Mouse (Mus musculus) kidney, postnatal 10 days (tissue): ENCODE data around the gene Arhgef10l.

ENCODE experiments used
- DNase-seq: peaks from one replicate; pipeline ENCODE4 v3.0.0; 2021; ENCODE audit warnings: mixed read lengths

Gene Arhgef10l

GRCm38 (mm10) chr4:140693513-140693912 lies 27.7 kb upstream of the Arhgef10l start:
- no peak for DNase-seq

DNA sequence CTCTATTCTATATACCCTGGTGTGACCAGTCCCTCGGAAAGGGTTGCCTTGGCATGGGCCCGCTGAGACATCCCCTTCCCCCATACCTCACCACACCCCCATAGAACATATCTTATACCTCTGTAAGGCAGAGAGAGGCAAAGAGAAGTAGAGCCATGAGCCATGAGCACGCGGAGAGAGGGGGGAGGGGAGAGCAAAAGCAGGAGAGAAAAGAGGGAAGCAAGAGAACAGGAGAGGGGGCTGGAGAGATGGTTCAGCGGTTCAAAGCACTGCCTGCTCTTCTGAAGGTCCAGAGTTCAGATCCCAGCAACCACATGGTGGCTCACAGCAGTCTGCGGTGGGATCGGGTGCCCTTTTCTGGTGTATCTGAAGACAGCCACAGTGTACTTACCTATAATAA lies 25.7 kb upstream of the Arhgef10l start:
- DNase-seq: no peak

DNA sequence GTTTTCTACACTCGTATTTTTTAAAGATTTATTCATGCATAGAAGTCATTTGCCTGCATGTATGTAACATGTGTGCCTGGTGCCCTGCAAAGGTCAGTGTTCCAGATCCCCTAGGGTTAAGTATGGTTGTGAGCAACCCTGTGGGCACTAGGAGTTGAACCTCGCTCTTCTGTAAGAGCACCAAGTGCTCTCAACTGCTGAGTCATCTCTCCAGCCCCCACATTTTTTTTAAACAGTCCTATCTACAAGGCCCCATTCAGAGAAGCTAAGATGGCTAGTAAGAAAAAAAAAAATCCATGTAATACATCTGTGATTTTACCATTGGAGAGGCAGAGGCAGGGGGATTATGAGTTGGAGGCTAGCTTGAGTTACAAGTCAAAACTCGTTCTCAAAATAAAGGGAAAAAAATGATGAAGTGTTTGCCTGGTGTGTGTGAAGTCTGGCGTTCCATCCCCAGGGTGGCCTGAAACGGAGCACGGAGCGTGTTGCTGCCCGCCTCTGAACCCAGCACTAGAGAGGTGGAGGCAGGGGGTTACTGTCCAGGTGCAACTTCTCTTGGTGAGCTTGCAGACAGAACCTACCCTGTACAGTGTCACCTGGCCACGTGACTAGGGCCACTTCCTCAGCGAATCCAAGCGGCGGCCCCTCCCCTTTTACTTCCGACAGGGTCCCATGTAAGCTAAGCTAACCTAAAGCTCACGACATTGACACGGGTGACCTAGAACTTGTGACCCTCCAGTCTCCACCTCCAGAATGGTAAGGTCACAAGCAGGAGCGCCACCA lies 24.3 kb upstream of the Arhgef10l start:
- no peak for DNase-seq

GRCm38 (mm10) chr4:140688826-140689425 lies 23.1 kb upstream of the Arhgef10l start:
- no peak for DNase-seq

DNA sequence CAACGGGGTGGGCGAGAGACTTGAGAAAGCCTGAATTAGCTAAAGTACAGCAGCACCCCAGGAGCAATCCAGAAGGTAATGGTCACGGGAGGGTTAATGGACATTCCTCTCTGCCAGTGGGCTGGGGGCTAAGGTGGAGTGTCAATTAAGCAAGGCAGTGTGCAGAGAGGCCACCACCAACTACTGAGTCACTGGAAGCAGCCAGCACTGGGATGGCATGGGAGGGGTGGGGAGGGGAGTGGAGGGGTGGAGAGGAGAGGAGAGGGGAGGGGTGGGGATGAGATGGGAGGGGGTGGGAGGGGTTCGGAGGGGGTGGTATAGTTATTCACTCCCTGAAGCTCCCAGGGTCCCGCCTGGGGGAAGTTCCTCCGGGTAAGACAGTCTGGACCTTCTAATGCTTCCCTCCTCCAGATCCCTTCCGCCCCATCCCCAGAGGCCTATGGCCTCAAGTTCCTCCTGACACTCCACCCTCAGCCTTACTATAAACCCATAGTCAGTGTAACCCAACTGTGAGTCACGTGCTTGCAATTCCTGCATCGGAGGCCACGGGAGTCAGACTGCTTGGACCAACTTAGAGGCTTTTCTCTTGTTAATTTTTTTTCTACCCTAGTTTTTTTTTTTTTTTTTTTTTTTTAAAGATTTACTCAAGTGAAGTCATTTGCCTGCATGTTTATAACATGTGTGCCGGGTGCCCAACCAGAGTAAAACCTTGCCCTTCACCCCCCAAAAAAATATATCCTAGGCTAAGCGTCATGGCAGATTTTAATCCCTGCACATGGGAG lies 22.4 kb upstream of the Arhgef10l start:
- DNase-seq: no peak

DNA sequence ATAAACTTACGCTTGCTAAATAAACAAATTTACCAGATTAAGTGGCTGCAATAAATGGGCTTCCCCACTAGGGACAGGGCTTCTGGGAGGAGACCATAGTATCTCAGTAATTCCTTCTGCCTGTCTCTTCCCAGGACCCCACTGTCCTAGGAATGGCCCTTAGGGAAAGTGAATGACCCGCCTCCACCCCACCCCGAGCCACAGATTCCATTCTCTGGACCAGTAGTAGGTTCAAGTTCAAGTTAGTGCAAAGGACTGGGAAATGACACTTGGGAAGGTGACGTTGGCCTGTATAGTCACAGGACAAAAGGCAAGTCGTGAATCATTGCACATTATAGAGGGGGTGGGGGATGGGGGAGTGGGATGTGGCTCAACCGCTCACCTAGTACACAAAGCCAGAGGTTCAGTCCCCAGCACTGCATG lies 19.1 kb upstream of the Arhgef10l start:
- DNase-seq: no peak

DNA sequence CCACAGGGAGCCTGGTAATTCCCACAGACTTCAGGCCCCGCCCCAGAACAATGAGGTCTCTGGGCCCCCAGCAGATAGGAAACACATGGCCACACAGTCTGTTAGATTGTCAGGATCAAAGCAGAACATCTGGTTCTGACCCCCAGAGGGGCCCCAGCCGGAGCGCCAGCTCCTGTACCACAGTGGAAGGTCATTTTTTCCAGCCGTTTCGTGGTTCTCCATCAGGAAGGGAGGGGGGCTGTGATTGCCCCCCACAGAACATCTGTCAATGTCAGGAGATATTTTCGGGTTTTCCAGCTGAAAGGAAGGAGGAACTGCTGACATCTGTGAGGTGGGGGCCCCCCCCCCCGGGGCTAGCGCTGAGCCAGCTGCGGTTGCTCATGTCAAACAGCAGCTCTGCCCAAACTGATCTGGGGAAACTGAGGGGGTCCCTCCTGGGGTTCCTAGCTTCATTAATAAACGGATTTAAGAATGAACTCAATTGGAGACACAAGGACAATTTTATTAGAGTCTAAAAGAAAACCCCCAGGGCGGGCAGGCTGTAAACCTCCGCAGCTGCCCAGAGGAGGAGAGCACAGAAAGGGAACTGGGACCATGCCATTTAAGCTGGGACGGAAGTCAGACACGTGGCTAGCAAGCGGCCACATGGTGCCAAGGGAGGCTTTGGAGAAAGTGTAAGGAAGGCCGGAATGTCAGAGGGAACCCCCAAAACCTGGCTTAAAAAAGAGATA lies 18.5 kb upstream of the Arhgef10l start:
- peak; percentile 62 for DNase-seq

DNA sequence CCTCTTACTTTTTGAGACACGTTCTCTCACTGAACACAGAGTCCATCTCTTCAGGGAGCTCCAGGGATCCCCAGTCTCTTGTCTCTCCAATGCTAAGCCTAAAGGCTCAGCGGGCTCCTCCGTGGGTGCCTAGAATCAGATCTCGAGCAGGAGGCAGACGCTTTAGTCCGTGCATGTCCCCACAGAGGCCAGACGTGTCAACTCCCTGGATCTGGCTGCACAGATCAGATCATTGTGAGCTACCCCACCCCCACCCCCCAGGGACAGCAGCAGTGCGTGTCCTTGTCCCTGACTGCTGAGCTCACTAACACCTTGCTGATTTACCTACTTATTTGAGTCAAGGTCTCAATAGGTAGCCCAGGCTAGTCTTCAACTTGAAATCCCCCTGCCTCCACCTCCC lies 17.8 kb upstream of the Arhgef10l start:
- DNase-seq: no peak

DNA sequence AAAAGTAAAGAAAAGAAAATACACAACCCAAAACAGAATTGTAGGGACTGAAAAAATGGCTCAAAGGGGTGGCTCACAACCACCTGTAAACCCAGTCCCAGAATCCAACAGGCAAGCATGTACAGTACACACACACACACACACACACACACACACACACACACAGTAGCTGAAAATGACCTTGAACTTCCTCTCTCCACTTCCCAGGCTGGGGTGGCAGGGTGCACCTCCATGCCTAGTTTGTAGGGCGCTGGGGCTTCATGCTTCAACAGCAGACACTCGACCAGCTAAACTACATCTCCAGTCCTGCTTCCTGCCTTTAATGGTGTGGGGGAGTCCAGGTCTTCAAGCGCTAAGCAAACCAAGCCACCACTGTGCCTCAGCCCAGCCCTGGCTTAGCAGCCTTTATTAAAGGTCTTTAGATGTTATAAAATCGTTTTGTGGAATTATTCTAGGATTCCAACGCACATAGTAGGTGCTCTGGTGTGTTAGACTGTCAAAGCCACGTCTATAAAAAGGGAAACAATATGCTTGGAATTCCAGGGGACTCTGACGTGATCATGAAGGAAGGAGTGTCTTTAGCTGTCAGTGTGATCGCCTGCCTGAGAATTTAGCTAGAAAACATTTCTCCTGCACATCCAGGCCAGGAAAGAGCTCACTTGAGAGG lies 15.1 kb upstream of the Arhgef10l start:
- no peak for DNase-seq

GRCm38 (mm10) chr4:140679723-140680380 lies 14.0 kb upstream of the Arhgef10l start:
- DNase-seq: peak; percentile 90

DNA sequence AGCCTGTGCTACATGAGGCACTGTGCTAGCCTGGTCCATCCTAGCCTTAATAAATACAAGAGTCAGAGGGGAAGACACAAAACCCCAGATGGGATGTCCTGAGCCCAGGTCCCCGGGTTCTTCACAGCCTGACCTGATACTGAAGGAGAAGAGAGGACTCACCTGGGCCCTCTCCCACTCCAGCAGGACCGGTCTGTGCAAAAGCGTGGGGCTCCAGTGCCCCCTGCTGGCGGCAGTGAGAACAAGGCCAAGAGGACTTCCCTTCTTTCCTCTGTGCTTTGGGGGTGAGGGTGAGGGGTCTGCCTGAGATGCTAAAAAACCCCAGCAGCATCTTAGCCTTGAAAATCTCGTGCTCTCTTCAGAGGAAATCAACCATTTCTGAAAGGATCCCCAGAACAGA lies 13.2 kb upstream of the Arhgef10l start:
- DNase-seq: peak; percentile 66

GRCm38 (mm10) chr4:140674345-140674926 lies 8.6 kb upstream of the Arhgef10l start:
- DNase-seq: peak; percentile 90

DNA sequence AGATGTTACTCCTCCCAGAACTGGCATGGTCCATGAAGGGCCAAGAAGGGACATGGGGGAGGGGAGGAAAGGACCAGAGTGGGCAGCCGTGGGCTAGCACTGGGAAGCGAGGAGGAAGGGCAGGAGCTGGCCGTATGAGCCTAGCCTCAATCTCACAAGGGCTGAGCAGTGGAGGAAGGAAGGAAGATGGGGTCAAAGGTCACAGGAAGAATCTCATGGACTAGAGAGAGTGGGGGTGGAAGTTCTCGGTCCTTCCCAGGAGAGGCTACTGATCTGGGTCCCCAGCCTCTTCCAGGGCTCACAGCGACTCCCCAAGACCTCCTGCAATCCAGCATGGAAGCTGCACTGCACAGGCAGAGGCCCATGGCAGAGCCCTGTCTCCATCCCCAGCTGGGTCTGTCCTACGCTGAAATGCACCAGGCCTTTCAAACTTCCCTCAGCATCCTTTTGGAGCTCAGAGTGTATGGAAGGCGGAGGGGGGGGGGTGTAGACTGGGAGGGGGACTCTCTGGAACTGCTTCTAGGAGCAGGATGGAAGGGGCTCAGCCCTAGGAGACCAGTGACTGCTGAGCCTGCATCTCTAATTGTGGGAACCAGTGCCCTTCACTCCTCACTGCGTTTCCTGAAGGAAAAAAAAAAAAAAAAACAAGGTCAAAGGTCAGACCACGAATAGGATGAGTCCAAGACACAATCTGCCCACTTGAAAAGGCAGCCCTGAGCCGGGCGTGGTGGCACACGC lies 7.9 kb upstream of the Arhgef10l start:
- no peak for DNase-seq

GRCm38 (mm10) chr4:140667802-140668201 lies 2.0 kb upstream of the Arhgef10l start:
- DNase-seq: no peak

- DNase-seq: no peak
Measured at GRCm38 (mm10) chr4:140665053-140665452, 759 bp downstream of the Arhgef10l start.

DNA sequence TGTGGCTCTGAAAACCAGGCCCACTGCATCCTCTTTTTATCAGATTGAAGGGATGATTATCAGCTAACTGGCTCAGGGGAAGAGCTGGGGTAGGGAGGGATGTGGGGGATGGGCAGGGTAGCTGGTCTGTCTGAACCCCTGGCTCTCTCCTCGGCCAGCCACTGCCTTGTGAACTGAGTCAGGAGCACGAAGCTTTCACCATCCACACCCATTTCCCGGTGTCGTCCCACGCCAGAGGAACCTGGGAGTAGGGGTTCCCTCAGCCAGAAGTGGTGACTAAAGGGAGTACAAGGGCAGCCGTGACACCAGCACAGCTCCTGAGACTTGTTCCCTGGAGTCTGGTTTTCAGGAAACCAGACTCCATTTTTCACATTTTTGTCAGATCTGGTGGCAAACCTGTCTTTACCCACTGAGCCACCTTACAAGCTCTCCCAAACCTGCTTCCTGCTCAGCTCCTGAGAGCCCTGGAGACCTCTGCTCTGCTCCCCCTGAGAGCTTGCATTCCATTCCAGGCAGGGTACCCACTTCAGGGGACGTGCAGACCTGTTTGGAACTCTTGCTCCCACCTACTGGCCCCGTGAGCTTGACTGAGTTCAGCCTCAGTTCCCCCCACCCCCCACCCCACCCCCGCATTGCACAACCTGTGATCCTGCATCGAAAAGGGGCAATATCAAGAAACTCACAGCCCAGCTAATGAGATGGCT lies 2.8 kb downstream of the Arhgef10l start:
- peak; percentile 53 for DNase-seq

GRCm38 (mm10) chr4:140662453-140662852 lies 3.4 kb downstream of the Arhgef10l start:
- peak; percentile 69 for DNase-seq

DNA sequence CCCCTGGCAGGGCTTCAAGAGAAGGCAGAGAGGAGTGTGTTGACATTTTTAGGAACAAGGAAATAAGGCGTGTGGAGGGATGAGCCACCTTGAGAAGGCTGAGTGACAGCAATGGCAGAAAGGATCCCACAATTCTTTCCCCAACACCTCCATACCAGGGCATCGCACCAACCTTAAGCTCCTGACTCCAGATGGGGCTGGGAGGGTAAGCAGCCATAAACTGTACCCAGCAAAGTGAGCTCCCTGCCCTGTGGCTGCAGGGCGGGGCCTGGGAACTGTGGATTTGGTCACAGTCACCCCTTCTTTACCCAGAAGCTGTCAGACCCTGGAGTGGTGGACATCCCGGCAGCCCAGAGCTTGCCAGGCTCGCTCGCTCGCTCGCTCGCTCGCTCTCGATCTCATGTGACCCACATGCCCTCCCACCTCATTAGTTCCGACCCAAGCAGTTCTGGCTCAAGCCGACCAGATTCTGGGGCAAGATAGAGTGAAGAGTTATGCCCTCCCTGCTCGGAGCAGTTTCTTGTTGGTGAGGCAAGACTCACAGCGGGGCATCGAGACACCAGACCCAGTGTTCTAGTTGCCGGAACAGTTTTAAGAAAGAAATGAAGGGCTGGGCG lies 4.3 kb downstream of the Arhgef10l start:
- no peak for DNase-seq
